Mouse (Mus musculus): ENCODE measurements at regions not wholly inside any gene's neighbourhood (a gene's known extent, or its start where the extent isn't known, plus 50 kb on each side); places are given as distances from the start of the nearest gene placed in this dataset.

DNA sequence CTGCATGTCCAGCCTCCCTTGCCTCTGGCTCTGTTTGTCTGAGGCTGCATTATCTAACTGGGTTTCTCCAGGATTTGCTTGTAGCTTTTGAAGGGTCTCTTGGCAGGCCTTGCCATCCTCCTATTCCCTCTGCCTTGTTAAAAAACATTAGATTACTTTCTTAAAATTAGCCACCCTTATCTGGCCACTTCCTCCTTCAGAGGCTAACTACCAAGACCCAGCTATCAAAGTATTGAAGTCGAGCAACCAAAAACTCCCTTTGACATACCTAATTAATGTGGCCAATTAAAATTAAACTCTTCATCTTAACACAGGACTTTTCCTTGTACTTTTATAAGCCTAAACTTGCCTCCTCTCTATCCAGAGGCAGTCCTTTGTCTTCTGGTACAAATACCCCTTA, 66.3 kb upstream of the Kif2a start (continued):
- TF ChIP-seq NELFE (IDR thresholded peaks at IDR 0.05; ENCODE audit: low read depth, low read length) = no peak
- TF ChIP-seq ETS1 (IDR thresholded peaks at IDR 0.05; ENCODE audit: low read depth, low read length) = no peak
- TF ChIP-seq MEF2A (IDR thresholded peaks at IDR 0.05; ENCODE audit: extremely low read depth, insufficient replicate concordance, low read depth, low read length, poor library complexity, severe bottlenecking) = peak; percentile 43; the same call in 1 of the 2 replicates
- no peak for TF ChIP-seq BHLHE40 (IDR thresholded peaks at IDR 0.05; ENCODE audit: borderline replicate concordance, low read depth, low read length)
- no peak for TF ChIP-seq KAT2A (conservative IDR thresholded peaks at IDR 0.05; ENCODE audit: low read depth, low read length)
- peak; percentile 33 to 67; a peak in 3 of 4 replicates for TF ChIP-seq EP300 (IDR thresholded peaks at IDR 0.05; ENCODE audit: low read depth in 1 of 2, low read length in 2 of 2)
- peak; percentile 37; the same call in 1 of the 2 replicates for TF ChIP-seq ELF1 (IDR thresholded peaks at IDR 0.05; ENCODE audit: low read depth, low read length)
- TF ChIP-seq TCF12 (IDR thresholded peaks at IDR 0.05; ENCODE audit: low read depth, low read length) = 0 out of 2 replicates have a peak, but pooled peaks have one; percentile 11
- TF ChIP-seq MXI1 (IDR thresholded peaks at IDR 0.05; ENCODE audit: low read depth, low read length) = no peak
- TF ChIP-seq USF2 (IDR thresholded peaks at IDR 0.05; ENCODE audit: borderline replicate concordance in 1 of 2, insufficient read depth in 1 of 2, low read depth in 1 of 2, low read length in 2 of 2) = no peak
- no peak for TF ChIP-seq UBTF (IDR thresholded peaks at IDR 0.05; ENCODE audit: borderline replicate concordance, insufficient read depth, low read depth, low read length)
- no peak for TF ChIP-seq USF1 (IDR thresholded peaks at IDR 0.05; ENCODE audit: low read depth, low read length)
- no peak for TF ChIP-seq TBP (IDR thresholded peaks at IDR 0.05; ENCODE audit: low read depth, low read length)
- TF ChIP-seq SIN3A (IDR thresholded peaks at IDR 0.05; ENCODE audit: low read length) = no peak

DNA sequence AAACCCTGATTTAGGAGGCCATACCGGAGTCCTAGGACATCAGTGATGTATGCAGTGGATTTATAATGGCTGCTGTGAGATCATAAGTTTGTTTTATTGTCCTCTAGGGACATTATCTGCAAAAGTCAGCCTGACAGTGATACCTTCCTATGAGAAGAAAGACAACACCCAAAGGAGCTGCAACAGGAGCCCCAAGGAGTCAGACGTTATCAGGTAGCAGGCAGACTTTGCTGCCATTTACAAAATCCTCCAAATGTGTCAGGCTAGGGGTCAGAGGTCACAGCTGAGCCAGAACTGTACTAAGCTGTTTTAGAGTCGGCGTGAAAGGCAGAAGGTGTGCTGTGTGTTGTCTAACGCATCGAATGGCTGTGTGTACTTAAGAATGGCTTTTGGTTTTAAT, 65.4 kb upstream of the Kif2a start:
- no peaks in the 10 kb centered on the region for H3K9me3 ChIP-seq (replicated peaks; ENCODE audit: insufficient read depth, low read length)
- peak; percentile 57 for DNase-seq (ENCODE audit: low read depth, low spot score)
- peaks cover 0 to 11% of the 10 kb centered on the region in 2 experiments; a peak in 2 of 4 replicates for H3K36me3 ChIP-seq (ENCODE audit: control insufficient read depth in 1 of 2, insufficient read depth in 2 of 2, low read length in 2 of 2)

More for the DNA sequence above, 65.4 kb upstream of the Kif2a start:
- Histone ChIP-seq H3K27me3 (ENCODE audit: control insufficient read depth in 1 of 2, insufficient read depth in 2 of 2, low read length in 2 of 2) (no peaks in the 10 kb centered on the region), H3K27ac (ENCODE audit: control insufficient read depth, low read depth, low read length) (no peak overlapping the region), H3K79me2 (ENCODE audit: control insufficient read depth, insufficient read depth, low read length, poor library complexity) (no peaks in the 10 kb centered on the region), H3K4me1 (ENCODE audit: control insufficient read depth in 1 of 2, insufficient read depth in 2 of 2, low read length in 2 of 2) (peaks cover 8 to 10% of the 10 kb centered on the region in 2 experiments), H3K4me3 (ENCODE audit: control insufficient read depth in 1 of 2, insufficient read depth in 1 of 2, low read depth in 2 of 2, low read length in 2 of 2) (no peak overlapping the region), H3K9ac (ENCODE audit: control insufficient read depth, low read depth, low read length, poor library complexity, severe bottlenecking) (no peak overlapping the region)
- no peak for TF ChIP-seq KAT2A (conservative IDR thresholded peaks at IDR 0.05; ENCODE audit: low read depth, low read length)
- no peak for TF ChIP-seq E2F4 (IDR thresholded peaks at IDR 0.05; ENCODE audit: borderline replicate concordance, low read depth, low read length)
- peak; percentile 57 to 59 for TF ChIP-seq EP300 (IDR thresholded peaks at IDR 0.05; ENCODE audit: low read depth in 1 of 2, low read length in 2 of 2)
- TF ChIP-seq ETS1 (IDR thresholded peaks at IDR 0.05; ENCODE audit: low read depth, low read length) = peak; percentile 56
- no peak for TF ChIP-seq SIN3A (IDR thresholded peaks at IDR 0.05; ENCODE audit: low read length)
- no peak for TF ChIP-seq SMC3 (IDR thresholded peaks at IDR 0.05; ENCODE audit: low read depth, low read length)
- TF ChIP-seq POLR2A (IDR thresholded peaks at IDR 0.05; ENCODE audit: control insufficient read depth in 1 of 2, insufficient read depth in 1 of 2, low read depth in 1 of 2, low read length in 2 of 2, poor library complexity in 1 of 2) = no peak
- TF ChIP-seq ZNF384 (IDR thresholded peaks at IDR 0.05; ENCODE audit: low read depth, low read length) = no peak
- TF ChIP-seq RCOR1 (IDR thresholded peaks at IDR 0.05; ENCODE audit: low read depth, low read length) = no peak
- TF ChIP-seq CHD1 (IDR thresholded peaks at IDR 0.05; ENCODE audit: low read depth, low read length) = no peak
- TF ChIP-seq CTCF (IDR thresholded peaks at IDR 0.05 in 2 of 3, conservative IDR thresholded peaks at IDR 0.05 in 1 of 3; ENCODE audit: control insufficient read depth in 1 of 3, insufficient read depth in 1 of 3, low read depth in 2 of 3, low read length in 3 of 3, poor library complexity in 1 of 3, severe bottlenecking in 1 of 3) = no peak
- no peak for TF ChIP-seq JUND (IDR thresholded peaks at IDR 0.05; ENCODE audit: low read depth, low read length)
- TF ChIP-seq ELF1 (IDR thresholded peaks at IDR 0.05; ENCODE audit: low read depth, low read length) = no peak
- TF ChIP-seq TAL1 (IDR thresholded peaks at IDR 0.05; ENCODE audit: low read length) = peak; percentile 66
- TF ChIP-seq GABPA (IDR thresholded peaks at IDR 0.05; ENCODE audit: low read depth, low read length) = no peak
- no peak for TF ChIP-seq NRF1 (IDR thresholded peaks at IDR 0.05; ENCODE audit: insufficient read depth, low read depth, low read length, poor library complexity, severe bottlenecking)
- no peak for TF ChIP-seq USF2 (IDR thresholded peaks at IDR 0.05; ENCODE audit: borderline replicate concordance in 1 of 2, insufficient read depth in 1 of 2, low read depth in 1 of 2, low read length in 2 of 2)
- TF ChIP-seq MXI1 (IDR thresholded peaks at IDR 0.05; ENCODE audit: low read depth, low read length) = no peak
- TF ChIP-seq ZMIZ1 (IDR thresholded peaks at IDR 0.05; ENCODE audit: low read depth, low read length) = no peak
- no peak for TF ChIP-seq POLR2AphosphoS2 (IDR thresholded peaks at IDR 0.05; ENCODE audit: low read length)
- no peak for TF ChIP-seq MAFK (IDR thresholded peaks at IDR 0.05; ENCODE audit: borderline replicate concordance, low read depth, low read length)
- no peak for TF ChIP-seq NELFE (IDR thresholded peaks at IDR 0.05; ENCODE audit: low read depth, low read length)
- peak; percentile 64; the same call in 1 of the 2 replicates for TF ChIP-seq TCF12 (IDR thresholded peaks at IDR 0.05; ENCODE audit: low read depth, low read length)
- TF ChIP-seq MAX (IDR thresholded peaks at IDR 0.05; ENCODE audit: low read length) = no peak
- TF ChIP-seq GATA1 (IDR thresholded peaks at IDR 0.05; ENCODE audit: low read depth, low read length) = peak; percentile 62
- no peak for TF ChIP-seq USF1 (IDR thresholded peaks at IDR 0.05; ENCODE audit: low read depth, low read length)
